Mouse (Mus musculus) cerebellum, adult 2 months (tissue): ENCODE data around the gene Nup88.

Experiments used
- CTCF ChIP-seq: fragments of 200-500 bp; IDR thresholded peaks from 2 replicates; pipeline ENCODE4 v1.5.1; 2011; ENCODE audit warnings: low read depth, mild to moderate bottlenecking, control low read depth, low read length, moderate library complexity, borderline replicate concordance; ENCODE audit not compliant: insufficient read depth
- POLR2A ChIP-seq: fragments of 200-500 bp; IDR thresholded peaks from 2 replicates; pipeline ENCODE4 v1.6.1; 2011; ENCODE audit warnings: low read length, control low read depth, borderline replicate concordance; ENCODE audit not compliant: insufficient read depth

DNA sequence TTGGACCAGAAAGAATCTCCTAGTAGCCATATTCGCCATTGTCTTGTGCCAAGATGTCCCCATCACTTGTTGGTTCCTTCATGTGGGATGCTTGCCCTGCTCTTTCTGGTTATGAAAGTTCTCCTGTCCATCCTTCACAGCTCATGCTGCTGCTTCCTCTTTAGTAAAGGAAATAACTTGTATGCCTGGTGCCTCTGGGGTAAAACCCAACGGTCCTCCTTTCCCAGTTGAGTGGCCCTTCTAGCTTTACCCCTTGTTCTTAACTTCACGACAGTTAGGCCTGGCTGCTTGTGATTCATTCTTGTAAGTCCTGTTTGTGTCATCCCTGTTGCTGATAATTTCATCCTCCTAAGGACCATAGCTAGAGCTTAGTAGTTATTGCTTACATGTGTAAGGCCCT, 58.5 kb downstream of the Nup88 start:
- TF ChIP-seq CTCF (no peak), POLR2A (no peak)
